Mouse (Mus musculus): ENCODE measurements around the gene Def8. TPM values are rescaled to one million over a fixed set of nuclear protein-coding genes. Genes with fewer than 3 reads are reported as not detected.
"Not testable (repeated sequence)": the region's sequence is repeated elsewhere in the genome, so short reads cannot be mapped to it uniquely, and the experiment has no call there.

Def8 gene
- total and polyA plus RNA-seq, 3 experiments, result 12.6 to 18.6 (median 16.7) TPM

DNA sequence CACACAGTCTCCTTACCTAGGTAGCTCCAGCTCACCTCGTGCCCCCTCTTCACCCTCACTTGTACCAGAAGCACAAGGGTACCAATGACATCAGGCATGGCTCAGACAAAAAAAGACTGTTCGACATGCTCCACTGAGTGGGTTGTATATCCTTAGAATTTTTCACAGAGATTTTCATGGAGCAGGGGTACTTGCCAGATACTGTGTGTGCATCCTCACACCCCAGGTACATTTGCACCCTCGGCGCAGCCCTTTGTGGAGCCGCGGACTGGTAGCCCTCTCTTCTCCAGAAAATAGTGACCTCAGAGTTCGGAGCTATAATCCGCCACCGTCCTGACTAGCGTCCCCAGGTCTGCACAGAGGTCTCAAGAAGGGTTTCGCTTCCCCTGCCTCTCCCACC, 12.5 kb upstream of the Def8 start:
- Histone ChIP-seq H3K27me3 (ENCODE audit: insufficient read depth, low read length) (peaks cover 62% of the 10 kb centered on the region), H3K9me3 (replicated peaks) (no peaks in the 10 kb centered on the region), H3K4me1 (ENCODE audit: insufficient read depth, low read depth, low read length) (peaks cover 77% of the 10 kb centered on the region), H3K36me3 (replicated peaks) (no peaks in the 10 kb centered on the region), H3K4me3 (ENCODE audit: low read depth, low read length) (no peak overlapping the region; the same call in 1 of the 2 replicates)
- TF ChIP-seq GATA1 (IDR thresholded peaks at IDR 0.05; ENCODE audit: borderline replicate concordance, low read length) (no peak), POLR2AphosphoS5 (IDR thresholded peaks at IDR 0.05; ENCODE audit: insufficient replicate concordance, low read depth, low read length) (no peak), CTCF (IDR thresholded peaks at IDR 0.05; ENCODE audit: low read depth, low read length) (no peak), TAL1 (conservative IDR thresholded peaks at IDR 0.05; ENCODE audit: low read depth, low read length) (no peak), GATA2 (IDR thresholded peaks at IDR 0.05; ENCODE audit: borderline replicate concordance, low read depth, low read length) (no peak)
- no peak for ATAC-seq (ENCODE audit: extremely low read depth, insufficient number of reproducible peaks, low FRiP score, poor library complexity, severe bottlenecking)
- peak; percentile 0 for DNase-seq (ENCODE audit: low spot score)

DNA sequence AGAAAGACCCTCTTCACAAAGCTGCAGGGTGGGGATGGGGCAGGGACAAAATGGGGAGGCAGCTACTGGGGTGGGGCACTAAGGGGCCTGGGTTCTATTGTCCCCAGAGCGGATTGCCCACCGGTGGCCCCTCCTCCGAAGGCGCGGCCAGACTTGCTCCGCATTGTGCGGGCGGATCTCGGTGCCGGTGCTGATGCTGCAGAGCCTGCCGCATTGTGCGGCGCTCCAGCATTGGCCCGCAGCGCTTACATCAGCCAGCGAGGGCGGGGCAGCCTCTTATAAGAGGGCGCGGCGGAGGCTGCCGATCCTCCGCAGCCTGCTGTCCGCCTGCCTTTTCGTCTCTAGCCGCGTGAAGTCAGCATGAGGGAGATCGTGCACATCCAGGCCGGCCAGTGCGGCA, 12.1 kb upstream of the Def8 start, which contains the start of gene Tubb3:
Gene Tubb3 (plus strand): TSS at position 179 of the 400 bp plus-strand sequence.
- H3K9me3 ChIP-seq (replicated peaks), result no peaks in the 10 kb centered on the region
- no peaks in the 10 kb centered on the region for H3K36me3 ChIP-seq (replicated peaks)
- peak within 1 kb of the TSS; percentile 62; the same call in 1 of the 2 replicates for H3K4me3 ChIP-seq (ENCODE audit: low read depth, low read length)
- peak; percentile 2 for DNase-seq (ENCODE audit: low spot score)
- ATAC-seq (ENCODE audit: extremely low read depth, insufficient number of reproducible peaks, low FRiP score, poor library complexity, severe bottlenecking), result 0 out of 2 replicates have a peak, but pooled peaks have one; percentile 18
- TF ChIP-seq GATA1 (IDR thresholded peaks at IDR 0.05; ENCODE audit: borderline replicate concordance, low read length) (no peak), POLR2AphosphoS5 (IDR thresholded peaks at IDR 0.05; ENCODE audit: insufficient replicate concordance, low read depth, low read length) (no peak), TAL1 (conservative IDR thresholded peaks at IDR 0.05; ENCODE audit: low read depth, low read length) (no peak), CTCF (IDR thresholded peaks at IDR 0.05; ENCODE audit: low read depth, low read length) (no peak), GATA2 (IDR thresholded peaks at IDR 0.05; ENCODE audit: borderline replicate concordance, low read depth, low read length) (no peak)
- peaks cover 62% of the 10 kb centered on the region for H3K27me3 ChIP-seq (ENCODE audit: insufficient read depth, low read length)
- H3K4me1 ChIP-seq (ENCODE audit: insufficient read depth, low read depth, low read length), result peaks cover 73% of the 10 kb centered on the region

DNA sequence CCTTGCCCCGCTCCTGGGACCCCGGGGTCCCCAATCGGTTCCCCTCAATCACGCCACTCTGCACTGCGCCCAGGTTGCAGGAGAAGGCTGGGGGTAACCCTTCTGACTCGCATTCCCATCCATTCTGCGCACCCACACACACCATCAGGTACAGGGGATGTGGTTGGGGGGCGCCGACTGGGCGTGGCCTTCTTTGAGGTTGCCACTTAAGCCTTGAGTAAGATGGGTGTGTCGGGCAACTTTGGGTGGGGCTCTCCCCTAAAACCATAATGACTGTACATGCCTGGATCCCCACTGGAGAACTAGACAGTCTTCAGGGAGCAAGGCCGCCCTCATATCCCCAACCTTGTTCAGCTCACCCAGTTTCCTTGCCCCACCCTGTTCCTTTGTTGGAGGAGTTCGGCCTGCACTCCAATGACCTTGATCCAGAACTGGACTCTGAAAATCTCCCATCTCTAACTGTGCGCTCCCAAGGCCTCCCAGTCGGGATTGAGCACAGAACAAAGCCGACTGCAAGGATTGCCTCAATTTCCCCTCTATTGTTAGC, 11.5 kb upstream of the Def8 start:
- Histone ChIP-seq H3K9me3 (replicated peaks) (no peaks in the 10 kb centered on the region), H3K4me1 (ENCODE audit: insufficient read depth, low read depth, low read length) (peaks cover 72% of the 10 kb centered on the region), H3K4me3 (ENCODE audit: low read depth, low read length) (peak overlapping the region; percentile 62; the same call in 1 of the 2 replicates), H3K27me3 (ENCODE audit: insufficient read depth, low read length) (peaks cover 62% of the 10 kb centered on the region), H3K36me3 (replicated peaks) (no peaks in the 10 kb centered on the region)
- TF ChIP-seq POLR2AphosphoS5 (IDR thresholded peaks at IDR 0.05; ENCODE audit: insufficient replicate concordance, low read depth, low read length) (no peak), TAL1 (conservative IDR thresholded peaks at IDR 0.05; ENCODE audit: low read depth, low read length) (no peak), GATA1 (IDR thresholded peaks at IDR 0.05; ENCODE audit: borderline replicate concordance, low read length) (no peak), CTCF (IDR thresholded peaks at IDR 0.05; ENCODE audit: low read depth, low read length) (no peak), GATA2 (IDR thresholded peaks at IDR 0.05; ENCODE audit: borderline replicate concordance, low read depth, low read length) (no peak)
- DNase-seq (ENCODE audit: low spot score) (peak; percentile 0), ATAC-seq (ENCODE audit: extremely low read depth, insufficient number of reproducible peaks, low FRiP score, poor library complexity, severe bottlenecking) (no peak)

DNA sequence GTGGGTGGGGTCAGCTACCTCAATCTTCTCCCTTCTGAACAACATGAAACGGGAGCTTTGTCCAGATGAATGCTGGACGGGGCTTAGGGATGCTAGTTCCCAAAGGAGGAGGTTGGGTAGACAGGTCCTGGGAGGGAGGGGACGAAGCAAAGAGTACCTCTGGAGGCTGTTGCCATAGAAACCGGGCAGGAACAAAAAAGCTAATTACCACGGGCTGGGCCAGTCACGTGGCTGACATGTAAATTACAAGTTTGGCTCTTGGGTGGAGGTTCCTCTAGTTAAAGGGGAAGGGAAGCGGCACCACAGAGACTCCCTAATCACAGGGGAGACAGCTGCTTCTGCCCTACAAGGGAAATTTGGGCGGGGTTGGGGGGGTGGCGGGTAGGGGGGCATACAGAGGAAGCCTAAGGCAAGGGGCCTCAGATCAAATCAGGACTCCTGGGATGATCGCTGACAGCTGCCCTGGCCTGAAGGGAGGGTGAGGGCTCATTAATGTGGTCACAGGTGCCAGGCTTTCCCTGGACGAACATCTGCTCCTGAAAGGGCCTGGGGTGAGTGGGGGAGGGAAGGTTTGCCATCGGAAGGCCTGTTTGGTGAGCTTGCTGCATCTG, 10.7 kb upstream of the Def8 start:
- no peak for ATAC-seq (ENCODE audit: extremely low read depth, insufficient number of reproducible peaks, low FRiP score, poor library complexity, severe bottlenecking)
- peaks cover 71% of the 10 kb centered on the region for H3K4me1 ChIP-seq (ENCODE audit: insufficient read depth, low read depth, low read length)
- DNase-seq (ENCODE audit: low spot score), result peak; percentile 7
- no peaks in the 10 kb centered on the region for H3K36me3 ChIP-seq (replicated peaks)
- H3K4me3 ChIP-seq (ENCODE audit: low read depth, low read length), result no peak overlapping the region
- no peak for TF ChIP-seq POLR2AphosphoS5 (IDR thresholded peaks at IDR 0.05; ENCODE audit: insufficient replicate concordance, low read depth, low read length)
- TF ChIP-seq GATA2 (IDR thresholded peaks at IDR 0.05; ENCODE audit: borderline replicate concordance, low read depth, low read length), result no peak
- no peak for TF ChIP-seq CTCF (IDR thresholded peaks at IDR 0.05; ENCODE audit: low read depth, low read length)
- TF ChIP-seq TAL1 (conservative IDR thresholded peaks at IDR 0.05; ENCODE audit: low read depth, low read length), result no peak
- TF ChIP-seq GATA1 (IDR thresholded peaks at IDR 0.05; ENCODE audit: borderline replicate concordance, low read length), result no peak
- peaks cover 59% of the 10 kb centered on the region for H3K27me3 ChIP-seq (ENCODE audit: insufficient read depth, low read length)
- no peaks in the 10 kb centered on the region for H3K9me3 ChIP-seq (replicated peaks)

DNA sequence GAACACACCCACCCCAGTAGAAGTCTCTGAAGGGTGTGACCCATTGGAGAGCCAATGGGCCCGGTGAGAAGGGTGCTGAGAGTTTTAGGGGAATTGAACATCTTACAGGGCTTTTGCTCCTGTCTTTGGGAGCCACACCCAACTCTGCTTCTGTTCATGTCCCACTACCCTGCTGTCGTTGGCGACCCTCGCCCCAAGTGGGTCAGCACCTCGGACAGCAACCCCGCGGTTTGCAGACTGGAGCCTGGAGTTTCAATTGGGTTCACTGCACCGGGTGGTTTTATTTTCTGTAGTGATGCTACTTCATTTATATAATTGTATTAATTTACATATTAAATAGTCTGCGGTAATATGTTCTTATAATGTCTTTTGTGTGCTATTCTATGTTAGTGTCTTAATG, 9.1 kb upstream of the Def8 start:
- DNase-seq (ENCODE audit: low spot score), result peak; percentile 7
- Histone ChIP-seq H3K36me3 (replicated peaks) (no peaks in the 10 kb centered on the region), H3K9me3 (replicated peaks) (no peaks in the 10 kb centered on the region), H3K4me1 (ENCODE audit: insufficient read depth, low read depth, low read length) (peaks cover 56% of the 10 kb centered on the region), H3K4me3 (ENCODE audit: low read depth, low read length) (no peak overlapping the region), H3K27me3 (ENCODE audit: insufficient read depth, low read length) (peaks cover 46% of the 10 kb centered on the region)
- no peak for TF ChIP-seq GATA1 (IDR thresholded peaks at IDR 0.05; ENCODE audit: borderline replicate concordance, low read length)
- TF ChIP-seq CTCF (IDR thresholded peaks at IDR 0.05; ENCODE audit: low read depth, low read length), result no peak
- TF ChIP-seq GATA2 (IDR thresholded peaks at IDR 0.05; ENCODE audit: borderline replicate concordance, low read depth, low read length), result no peak
- TF ChIP-seq POLR2AphosphoS5 (IDR thresholded peaks at IDR 0.05; ENCODE audit: insufficient replicate concordance, low read depth, low read length), result no peak
- no peak for TF ChIP-seq TAL1 (conservative IDR thresholded peaks at IDR 0.05; ENCODE audit: low read depth, low read length)
- no peak for ATAC-seq (ENCODE audit: extremely low read depth, insufficient number of reproducible peaks, low FRiP score, poor library complexity, severe bottlenecking)

DNA sequence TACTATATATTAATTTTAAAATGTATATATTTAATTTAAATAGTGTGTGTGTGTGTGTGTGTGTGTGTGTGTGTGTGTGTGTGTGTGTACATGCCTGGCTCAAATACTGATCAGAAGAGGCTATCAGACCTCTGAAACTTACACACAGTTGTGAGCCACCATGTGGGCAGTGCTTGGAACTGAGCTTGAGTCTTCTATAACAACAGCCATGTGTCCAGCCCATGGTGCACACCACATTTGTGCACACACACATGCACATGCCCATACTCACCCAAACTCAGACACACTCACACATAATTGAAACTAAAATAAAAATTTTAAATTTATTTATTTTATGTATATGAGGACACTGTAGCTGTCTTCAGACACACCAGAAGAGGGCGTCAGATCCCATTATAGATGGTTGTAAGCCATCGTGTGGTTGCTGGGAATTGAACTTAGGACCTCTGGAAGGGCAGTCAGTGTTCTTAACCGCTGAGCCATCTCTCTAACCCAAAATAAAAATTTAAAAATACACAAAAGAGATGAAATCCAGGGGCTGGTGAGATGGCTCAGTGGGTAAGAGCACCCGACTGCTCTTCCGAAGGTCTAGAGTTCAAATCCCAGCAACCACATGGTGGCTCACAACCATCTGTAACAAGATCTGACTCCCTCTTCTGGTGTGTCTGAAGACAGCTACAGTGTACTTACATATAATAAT, 8.2 kb upstream of the Def8 start:
- DNase-seq (ENCODE audit: low spot score), result not testable (repeated sequence)
- peaks cover 47% of the 10 kb centered on the region for H3K4me1 ChIP-seq (ENCODE audit: insufficient read depth, low read depth, low read length)

More for the DNA sequence above, 8.2 kb upstream of the Def8 start:
- H3K9me3 ChIP-seq (replicated peaks); H3K36me3 ChIP-seq (replicated peaks); H3K4me3 ChIP-seq (ENCODE audit: low read depth, low read length); ATAC-seq (ENCODE audit: extremely low read depth, insufficient number of reproducible peaks, low FRiP score, poor library complexity, severe bottlenecking): not testable (repeated sequence)
- H3K27me3 ChIP-seq (ENCODE audit: insufficient read depth, low read length), result peaks cover 37% of the 10 kb centered on the region

Measured in G1E (cell line).